Mouse (Mus musculus): ENCODE measurements around the gene Nup133. TPM values are rescaled to one million over a fixed set of nuclear protein-coding genes. Genes with fewer than 3 reads are reported as not detected.

The Nup133 gene
- 10 to 100 TPM; 16.8 to 17.0 TPM for total RNA-seq (2023)

GRCm38 (mm10) chr8:123948942-123949685 is at the start of gene Nup133:
TSS of gene Nup133 (minus strand) at chr8:123949265.

GRCm38 (mm10) chr8:123982826-123983400 is 33.8 kb upstream of the Nup133 start, which contains the start of gene Abcb10:
TSS of gene Abcb10 (minus strand) at chr8:123983122.

GRCm38 (mm10) chr8:123894502-123895097 is 54.5 kb downstream of the Nup133 start, which contains the start of gene Acta1:
TSS of gene Acta1 (minus strand) at chr8:123894751.

GRCm38 (mm10) chr8:123859648-123860259 is 89.3 kb downstream of the Nup133 start, which contains the start of gene Ccsap:
TSS of gene Ccsap (minus strand) at chr8:123860209.

Other genes starting within 250 kb of the Nup133 start
- gene Rab4a, start 143.3 kb downstream of the Nup133 start, total RNA-seq (2023), result under 1 TPM; 0.64 to 0.96 TPM
- gene Ccsap, start 89.1 kb downstream of the Nup133 start, total RNA-seq (2023), result 1 to 10 TPM; 5.4 to 5.7 TPM
- 1 to 10 TPM; 2.0 to 4.7 TPM for gene Acta1, start 54.5 kb downstream of the Nup133 start, total RNA-seq (2023)
- 10 to 100 TPM; 20.5 to 27.7 TPM for gene Abcb10, start 33.9 kb upstream of the Nup133 start, total RNA-seq (2023)
- gene Taf5l, start 72.1 kb upstream of the Nup133 start, total RNA-seq (2023), result 10 to 100 TPM; 15.2 to 15.7 TPM
- gene Urb2, start 72.2 kb upstream of the Nup133 start, total RNA-seq (2023), result 1 to 10 TPM; 6.1 to 7.0 TPM